Mouse (Mus musculus) liver, adult (tissue): ENCODE results near the gene Cpd.

Experiments
- GATA4 ChIP-seq: IDR thresholded peaks from 2 replicates; pipeline ENCODE4 v1.6.1; 2014; ENCODE audit warnings: mild to moderate bottlenecking, low read length; ENCODE audit not compliant: insufficient replicate concordance

Cpd gene

DNA sequence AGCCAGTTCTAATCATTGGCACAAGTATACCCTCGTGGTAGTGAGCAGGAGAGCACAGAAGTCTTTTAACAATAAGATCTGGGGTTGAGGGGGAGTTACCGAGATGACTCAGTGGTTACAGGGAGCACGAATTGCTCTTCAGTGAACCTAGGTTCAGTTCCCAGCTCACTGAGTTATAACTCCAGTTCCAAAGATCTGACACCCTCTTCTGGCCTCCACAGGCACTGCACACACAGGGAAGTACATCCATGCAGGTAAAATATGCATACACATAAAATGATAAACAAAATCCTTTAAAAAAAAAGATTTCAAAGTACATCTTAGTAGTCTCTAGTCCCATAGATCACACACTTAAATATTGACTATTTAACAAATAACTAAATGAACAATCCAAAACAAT lies 29.2 kb downstream of the Cpd start:
- no peak for TF ChIP-seq GATA4

DNA sequence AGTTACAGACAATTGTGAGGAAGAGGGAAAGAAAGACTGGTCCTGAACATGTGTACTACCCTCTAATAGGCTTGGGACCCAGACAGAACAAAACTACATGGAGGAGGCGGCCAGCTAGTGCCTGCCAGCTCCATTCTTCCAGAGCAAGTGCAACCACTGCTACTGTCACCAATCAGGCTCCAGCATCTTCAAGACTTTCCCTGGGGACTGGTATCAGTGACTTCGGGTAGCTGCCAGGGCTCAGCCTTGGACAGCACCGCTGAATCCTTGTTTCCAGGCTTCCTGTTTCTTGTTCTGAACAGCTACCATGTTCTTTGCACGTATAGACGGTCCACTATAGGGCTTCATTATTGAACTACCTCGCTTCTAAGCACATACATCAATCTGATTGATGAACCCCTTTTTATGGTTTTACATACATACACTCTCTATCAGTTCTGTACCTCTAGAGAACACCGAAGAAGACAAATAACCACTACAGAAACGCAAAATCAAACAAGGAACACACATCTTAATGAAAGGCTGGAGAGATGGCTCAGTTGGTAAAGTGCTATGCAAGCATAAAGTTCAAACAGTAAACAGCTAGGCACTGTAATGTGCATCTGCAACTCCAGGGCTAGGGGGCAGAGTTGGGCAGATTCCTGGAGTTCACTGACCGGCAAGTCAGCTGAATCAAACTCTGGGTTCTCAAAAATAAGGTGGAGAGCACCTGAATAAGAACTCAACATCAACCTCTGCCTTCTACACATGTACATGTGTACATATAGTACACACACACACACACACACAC lies 35.9 kb downstream of the Cpd start:
- no peak for TF ChIP-seq GATA4

DNA sequence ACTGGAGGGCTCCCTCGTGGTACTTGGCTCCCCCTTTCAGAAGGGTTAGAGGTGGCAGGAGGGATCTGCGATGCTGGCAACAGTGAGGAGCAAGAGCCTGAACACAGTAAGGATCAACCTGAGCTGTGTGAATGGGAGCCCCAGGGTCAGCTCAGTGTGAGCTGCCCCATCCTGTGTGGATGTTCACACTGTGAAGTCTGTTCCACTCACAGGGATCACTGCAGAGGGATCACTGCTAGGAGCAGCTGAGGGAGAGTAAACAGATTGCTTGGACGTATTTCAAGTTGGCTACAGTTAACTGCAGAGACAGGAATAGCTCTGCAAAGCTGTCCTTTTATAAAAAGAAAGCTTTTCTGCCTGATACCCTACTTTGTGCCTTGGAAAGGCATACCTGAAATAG lies 37.4 kb downstream of the Cpd start:
- TF ChIP-seq GATA4 = no peak

DNA sequence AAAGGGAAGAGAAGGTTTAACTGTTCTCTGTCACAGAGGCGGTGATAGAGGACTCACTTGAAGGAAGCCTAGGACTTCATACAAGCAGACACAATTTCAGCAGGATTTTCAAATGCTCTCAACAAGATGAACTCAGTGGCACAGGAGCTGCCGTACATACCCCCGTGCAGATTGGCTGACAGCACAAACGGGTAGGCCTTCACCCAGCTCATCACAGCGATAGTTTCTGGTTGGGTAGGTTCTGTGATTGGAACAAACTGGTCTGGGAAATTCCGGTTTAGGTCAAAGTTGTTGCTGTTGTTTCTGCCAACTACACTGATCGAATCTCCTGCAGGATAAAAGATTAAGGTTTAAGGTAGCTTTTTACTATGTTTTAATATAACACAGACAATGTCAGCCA lies 38.3 kb downstream of the Cpd start:
- no peak for TF ChIP-seq GATA4

DNA sequence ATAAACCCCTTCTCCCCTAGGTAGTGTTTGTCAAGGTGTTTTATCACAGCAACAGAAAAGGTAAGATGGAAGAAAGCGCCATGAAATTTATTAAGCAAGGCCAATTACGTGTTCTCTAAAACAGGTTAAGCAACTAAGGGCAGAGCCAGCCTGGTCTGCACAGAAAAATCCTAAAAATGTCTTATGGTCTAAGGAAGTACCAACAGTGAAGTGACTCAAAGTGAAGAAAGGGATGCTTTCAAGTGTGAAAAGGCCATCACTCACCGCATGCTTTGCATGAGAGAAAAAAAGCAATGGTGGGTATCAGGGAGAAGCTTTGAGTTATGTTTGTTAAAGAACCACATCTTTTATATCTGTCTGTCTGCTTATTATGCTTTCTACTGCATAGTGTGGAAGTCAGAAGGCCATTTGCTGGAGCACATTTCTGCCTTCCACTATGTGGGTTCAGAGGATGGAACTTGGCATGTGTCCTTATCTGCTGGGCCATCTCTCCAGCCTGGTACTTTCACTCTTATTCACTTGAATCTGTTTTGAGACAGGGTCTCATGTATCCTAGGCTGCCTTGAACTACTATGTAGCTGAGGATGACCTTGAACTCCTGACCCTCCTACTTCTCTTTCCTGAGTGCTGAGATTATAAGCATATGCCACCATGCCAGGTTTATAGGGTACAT lies 39.7 kb downstream of the Cpd start:
- no peak for TF ChIP-seq GATA4

DNA sequence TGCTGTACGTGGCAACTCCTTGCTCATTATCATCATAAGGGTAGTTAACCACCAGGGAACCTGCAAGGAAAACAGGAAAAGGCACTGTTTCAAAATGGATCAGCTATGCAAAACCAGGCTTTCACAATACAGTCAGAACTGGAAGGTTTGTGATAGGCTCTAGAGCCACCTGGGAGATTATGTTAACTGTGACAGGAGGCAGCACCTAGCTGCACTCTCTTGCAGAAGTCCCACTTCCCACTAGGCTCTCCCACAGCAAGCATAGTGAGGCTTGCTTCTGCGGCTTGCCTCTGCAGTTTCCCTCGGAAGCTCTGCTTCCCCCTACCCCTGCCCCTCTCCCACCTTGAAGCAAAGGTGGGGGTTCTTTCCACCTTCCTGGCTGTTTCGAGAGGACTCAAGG lies 40.8 kb downstream of the Cpd start:
- no peak for TF ChIP-seq GATA4

DNA sequence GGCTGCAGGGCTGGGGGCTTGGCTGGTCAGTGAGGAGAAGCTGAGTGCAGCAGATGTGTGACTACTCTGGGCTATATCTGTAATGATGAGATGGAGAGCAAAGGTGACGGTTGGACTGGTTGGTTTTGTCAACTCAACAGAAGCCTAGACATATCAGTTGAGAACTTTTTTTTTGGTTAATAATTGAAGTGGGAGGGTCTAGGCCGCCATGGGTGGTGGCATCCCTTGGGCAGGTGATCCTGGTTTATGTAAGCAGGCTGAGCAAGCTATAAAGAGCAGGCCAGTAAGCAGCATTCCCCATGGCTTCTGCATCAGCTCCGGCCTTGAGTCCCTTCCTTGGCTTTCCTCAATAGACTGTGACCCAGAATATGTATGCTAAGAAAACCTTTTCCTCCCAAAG lies 43.6 kb downstream of the Cpd start:
- no peak for TF ChIP-seq GATA4

DNA sequence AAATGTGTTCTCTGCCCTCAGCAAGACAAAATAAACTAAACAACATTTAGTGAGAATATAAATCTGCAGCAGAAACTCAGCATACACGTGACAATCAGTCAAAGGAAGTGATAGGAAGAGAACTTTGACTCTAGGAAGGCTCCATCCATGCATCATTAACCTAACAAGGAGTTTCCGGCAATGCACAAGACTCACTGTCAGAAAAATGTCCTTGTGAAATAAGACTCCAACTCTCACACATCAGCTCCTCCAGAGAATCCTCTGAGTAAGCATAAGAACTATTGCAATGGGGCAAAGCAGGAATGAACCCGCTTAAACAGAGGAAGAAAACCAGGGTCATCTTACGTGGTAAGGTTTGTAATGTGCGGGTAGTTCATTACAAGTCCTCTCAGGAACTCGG lies 49.6 kb downstream of the Cpd start:
- TF ChIP-seq GATA4 = no peak

DNA sequence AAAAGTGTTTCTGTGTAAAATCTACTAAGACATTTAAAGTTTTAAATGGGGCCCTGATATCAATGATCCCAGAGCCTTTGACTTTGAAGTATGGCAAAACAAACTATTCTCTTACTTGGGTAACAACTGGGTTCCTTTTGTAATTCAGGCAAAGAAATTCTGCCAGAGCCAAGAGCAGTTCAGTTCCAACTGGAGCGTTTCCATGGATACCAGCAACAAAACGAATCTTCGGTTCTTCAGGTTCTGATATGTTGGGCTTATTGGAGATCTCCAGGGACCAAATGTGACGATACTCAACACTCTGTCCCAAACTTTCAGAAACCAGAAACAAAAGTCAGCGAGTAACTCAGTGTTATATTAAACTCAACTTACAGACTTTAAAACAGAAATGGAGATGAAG lies 51.5 kb downstream of the Cpd start:
- TF ChIP-seq GATA4 = no peak

DNA sequence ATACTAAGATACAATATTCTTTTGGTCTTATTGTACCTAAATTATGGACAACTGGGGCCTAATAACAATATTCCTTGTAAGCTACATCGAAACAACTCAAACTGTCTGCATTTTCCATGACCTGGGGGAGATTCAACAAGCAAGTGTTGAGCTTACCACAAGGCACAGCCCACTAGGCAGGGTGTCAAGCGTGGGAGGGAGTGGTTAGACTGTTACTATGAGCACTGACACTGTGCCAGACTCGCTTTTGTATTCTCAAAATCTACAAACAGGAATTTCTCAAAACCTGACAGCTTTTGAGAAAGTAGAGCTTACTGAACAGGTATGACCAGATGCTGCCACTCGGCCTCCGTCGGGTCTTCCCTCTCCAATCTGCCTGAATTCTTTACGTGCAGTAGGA lies 55.5 kb downstream of the Cpd start:
- no peak for TF ChIP-seq GATA4

DNA sequence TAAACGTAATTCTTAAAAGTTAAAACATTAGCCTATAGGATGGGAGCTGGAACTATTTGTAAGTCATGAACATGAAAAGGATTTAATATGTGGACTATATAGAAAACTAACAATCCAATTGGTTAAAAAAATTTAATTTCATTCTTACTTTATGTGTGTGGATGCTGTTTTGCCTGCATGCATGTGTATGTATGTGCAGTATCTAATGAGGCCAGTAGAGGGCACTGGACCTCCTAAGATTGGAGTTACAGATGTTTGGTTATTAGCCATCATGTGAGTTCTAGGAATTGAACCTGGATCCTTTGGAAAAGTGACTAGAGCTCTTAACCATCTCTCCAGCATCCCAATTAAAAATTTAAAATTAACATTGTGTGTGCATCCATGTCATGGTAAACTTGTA lies 57.6 kb downstream of the Cpd start:
- TF ChIP-seq GATA4 = no peak

DNA sequence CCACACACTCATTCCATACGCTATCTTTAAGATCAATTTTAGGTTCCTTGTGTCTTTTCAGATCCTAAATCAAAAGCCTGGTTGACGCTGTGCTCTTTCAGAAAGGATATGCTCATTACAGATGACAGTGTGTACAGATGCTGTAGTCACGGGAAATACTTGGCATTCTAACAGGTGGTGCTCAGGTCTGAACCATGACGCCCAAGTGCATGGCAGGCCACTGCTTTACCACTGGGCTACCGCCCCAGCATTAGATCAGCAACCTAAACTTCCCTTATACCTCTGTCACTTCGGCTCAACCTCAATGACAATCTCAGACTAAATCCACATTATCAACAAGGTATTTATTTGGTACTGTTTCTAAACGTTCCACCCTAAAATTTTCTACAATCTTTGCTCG lies 71.3 kb downstream of the Cpd start:
- TF ChIP-seq GATA4 = no peak

DNA sequence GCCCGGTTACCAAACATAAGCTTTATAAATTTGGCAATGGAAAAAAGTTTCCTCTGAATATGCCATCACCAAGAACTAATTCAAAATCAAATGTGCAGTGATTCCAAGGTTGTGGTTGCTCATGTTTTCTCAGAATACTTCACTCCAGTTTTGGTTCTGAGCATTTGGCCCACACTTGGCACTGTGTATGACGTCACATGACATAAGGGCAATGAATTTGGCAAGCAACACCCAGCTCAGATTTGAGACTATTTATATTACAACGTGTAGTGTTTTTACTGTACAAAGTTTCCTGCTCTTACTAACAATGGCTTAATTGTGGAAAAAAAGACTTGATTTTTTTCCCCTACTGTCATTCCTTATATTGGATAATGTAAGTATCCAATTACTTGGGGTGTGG lies 73.0 kb downstream of the Cpd start:
- no peak for TF ChIP-seq GATA4

DNA sequence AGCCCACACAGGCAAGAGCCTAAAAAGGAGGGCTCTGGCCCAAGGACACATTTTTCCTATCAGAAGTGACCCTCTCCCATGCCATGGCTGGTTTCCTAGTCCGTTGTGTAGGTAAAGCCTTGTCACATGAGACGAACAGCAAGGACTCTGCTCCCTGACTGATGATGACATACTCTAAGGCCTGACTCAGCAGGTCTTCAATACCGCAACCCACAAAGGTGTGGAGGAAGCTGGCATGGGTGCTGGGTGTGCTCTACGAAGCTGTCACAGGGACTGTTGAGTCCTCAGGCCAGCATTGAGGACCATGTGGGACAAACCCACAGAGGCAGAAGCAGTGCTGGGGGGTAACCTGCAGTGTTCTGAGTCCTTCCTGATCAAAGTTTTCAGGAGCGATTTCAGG lies 76.3 kb downstream of the Cpd start:
- no peak for TF ChIP-seq GATA4

DNA sequence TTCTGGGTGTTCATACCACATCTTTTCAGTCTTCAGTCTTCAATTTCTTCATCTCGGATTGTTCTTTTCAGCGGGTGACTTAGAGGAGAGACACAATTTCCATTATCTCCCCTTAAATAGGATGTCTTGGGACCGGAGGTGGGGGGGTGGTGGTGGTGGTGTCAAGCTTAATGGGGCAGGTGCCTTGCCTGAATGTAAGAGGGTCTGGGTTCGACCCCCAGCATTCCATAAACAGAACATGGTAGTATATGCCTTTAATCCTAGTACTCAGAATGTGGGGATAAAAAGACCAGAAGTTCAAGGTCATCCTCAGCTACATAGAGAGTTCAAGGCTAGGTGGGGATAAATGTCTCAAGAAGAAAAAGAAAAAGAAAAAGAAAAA lies 83.1 kb downstream of the Cpd start:
- TF ChIP-seq GATA4 = no peak

DNA sequence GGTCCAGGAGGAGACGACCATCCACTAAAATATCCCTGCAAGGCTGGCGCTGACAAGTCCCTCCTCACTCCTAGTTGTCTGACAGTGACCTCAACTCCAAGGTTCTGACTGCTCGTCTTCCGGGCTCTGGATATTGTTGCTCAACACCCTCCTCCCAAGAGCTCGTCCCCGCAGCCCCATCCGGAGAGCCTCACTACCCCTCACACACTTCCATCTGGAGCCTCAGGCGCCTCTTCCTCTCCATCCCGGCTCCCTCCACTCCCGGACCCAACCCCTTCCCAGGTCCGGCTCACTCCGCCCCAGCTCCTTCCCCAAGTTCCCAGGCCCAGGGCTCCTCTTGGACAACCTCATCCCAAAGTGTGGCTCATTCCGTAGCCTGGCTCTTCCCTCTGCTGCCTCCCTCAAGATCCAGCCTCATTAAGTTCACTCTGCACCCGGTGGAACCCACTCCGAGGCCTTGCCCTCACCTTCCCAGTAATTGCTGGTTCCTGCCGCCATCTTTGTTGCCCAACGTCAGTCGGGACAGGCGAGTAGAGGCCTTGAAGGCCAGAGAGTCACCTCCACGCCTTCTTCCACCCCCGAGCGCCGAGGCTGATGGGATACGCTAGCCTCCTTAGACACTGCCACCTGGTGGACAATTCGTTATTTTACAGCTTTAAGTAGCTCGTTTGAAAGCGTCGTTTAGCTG lies 83.6 kb downstream of the Cpd start, which contains the start of gene Gosr1:
Gene Gosr1 (minus strand): TSS at position 527 of the 688 bp plus-strand sequence.
- TF ChIP-seq GATA4 = no peak
